In genomic region chr1:151428263-151429221, GRCm38 (mm10) we compare ENCODE assay signal across 8 mouse cellular contexts. TPM values are rescaled to one million over a fixed set of nuclear protein-coding genes. Genes with fewer than 3 reads are reported as not detected.
DNase-seq lines count a peak whose midpoint lies in the region; ATAC-seq lines count a peak whose summit lies in the region.

Gene Swt1 (minus strand): TSS chr1:151428455.
Gene Trmt1l (plus strand): TSS chr1:151428542.

- peak within 1 kb of the TSS; percentile 85 for H3K4me3 ChIP-seq in forebrain, embryonic 14.5 days (ENCODE audit: low read depth, low read length)
- peak within 1 kb of the TSS; percentile 98 for H3K4me3 ChIP-seq in neural tube, embryonic 15.5 days (replicated peaks)

- H3K9ac ChIP-seq in forebrain, embryonic 14.5 days (ENCODE audit: low read length), result peak within 1 kb of the TSS; percentile 91
- H3K9ac ChIP-seq in neural tube, embryonic 15.5 days (replicated peaks), result peak within 1 kb of the TSS; percentile 98

- peaks cover 13% of the 10 kb centered on the region for H3K4me1 ChIP-seq in forebrain, embryonic 14.5 days (ENCODE audit: control insufficient read depth, insufficient read depth, low read length)
- H3K4me1 ChIP-seq in neural tube, embryonic 15.5 days, result peaks cover 19% of the 10 kb centered on the region

- H3K4me2 ChIP-seq in forebrain, embryonic 14.5 days (ENCODE audit: low read length), result peak within 1 kb of the TSS; percentile 61
- peak within 1 kb of the TSS; percentile 71 for H3K4me2 ChIP-seq in neural tube, embryonic 15.5 days

- H3K36me3 ChIP-seq in forebrain, embryonic 14.5 days (ENCODE audit: control insufficient read depth, insufficient read depth, low read length), result peaks cover 5% of the 10 kb centered on the region; the same call in 1 of the 2 replicates
- no peaks in the 10 kb centered on the region for H3K36me3 ChIP-seq in neural tube, embryonic 15.5 days

- peak; percentile 100 for ATAC-seq in forebrain, embryonic 14.5 days
- ATAC-seq in neural tube, embryonic 15.5 days (ENCODE audit: low FRiP score), result peak; percentile 100

- no peaks in the 10 kb centered on the region for H3K9me3 ChIP-seq in forebrain, embryonic 14.5 days (replicated peaks; ENCODE audit: control insufficient read depth, low read length)
- no peaks in the 10 kb centered on the region for H3K9me3 ChIP-seq in neural tube, embryonic 15.5 days (replicated peaks)

- under 1% methylated on average over 74 of the region's 74 CpGs for WGBS in forebrain, embryonic 14.5 days
- 0% methylated on average over 74 of the region's 74 CpGs for WGBS in neural tube, embryonic 15.5 days

- DNase-seq in ES-CJ7 (ENCODE audit: low read depth, low spot score), result peak; percentile 100
- peak; percentile 97 for DNase-seq in cerebellum, adult 11 months
- peak; percentile 100 for DNase-seq in forebrain, embryonic 14.5 days (ENCODE audit: low spot score)
- peak; percentile 97 to 98 for DNase-seq in heart, postnatal 14 days
- DNase-seq in layer of hippocampus, adult 11-12 months (ENCODE audit: low spot score), result peak; percentile 99
- peak; percentile 99 for DNase-seq in lung, adult 18-20 months
- DNase-seq in testis, postnatal 14 days (ENCODE audit: low spot score), result peak; percentile 98

- peak within 1 kb of the TSS; percentile 94 for H3K27ac ChIP-seq in forebrain, embryonic 14.5 days (ENCODE audit: low read depth, low read length)
- H3K27ac ChIP-seq in neural tube, embryonic 15.5 days (replicated peaks), result peak within 1 kb of the TSS; percentile 97

- intact Hi-C loops in heart, postnatal 14 days (cut with DNase I), result no loop called here

- no peaks in the 10 kb centered on the region for H3K27me3 ChIP-seq in forebrain, embryonic 14.5 days (replicated peaks; ENCODE audit: control insufficient read depth, insufficient read depth, low read length)
- no peaks in the 10 kb centered on the region for H3K27me3 ChIP-seq in neural tube, embryonic 15.5 days (replicated peaks)

RNA-seq across cellular contexts. Expression of gene Swt1, which starts in this region (rescaled TPM):
- polyA plus RNA-seq in forebrain, embryonic 14.5 days (2014; fragmentation: Nextera tagmentation; extraction: Ambion mirVana), result 16.0 and 21.3 TPM in 2 replicates
- total RNA-seq in heart, postnatal 14 days (2021), result 10 to 100 TPM; 10.0 to 12.1 TPM
- 15.1 and 16.9 TPM in 2 replicates for polyA plus RNA-seq in neural tube, embryonic 15.5 days (2015; fragmentation: Nextera tagmentation; extraction: Ambion mirVana)

RNA-seq across cellular contexts. Expression of gene Trmt1l, which starts in this region (rescaled TPM):
- 34.5 and 45.3 TPM in 2 replicates for polyA plus RNA-seq in forebrain, embryonic 14.5 days (2014; fragmentation: Nextera tagmentation; extraction: Ambion mirVana)
- total RNA-seq in heart, postnatal 14 days (2021), result 10 to 100 TPM; 19.5 to 22.7 TPM
- polyA plus RNA-seq in neural tube, embryonic 15.5 days (2015; fragmentation: Nextera tagmentation; extraction: Ambion mirVana), result 46.8 and 47.1 TPM in 2 replicates

Comparison
In these comparisons a context has a peak if more than half of its experiments do, and no peak if none do; other contexts are left out.
1. Peak in every context shown above with its lines: DNase-seq, ATAC-seq, H3K4me3 ChIP-seq and H3K27ac ChIP-seq.